Mouse (Mus musculus) Patski (cell line): ENCODE measurements at regions not wholly inside any gene's neighbourhood (a gene's known extent, or its start where the extent isn't known, plus 50 kb on each side); places are given as distances from the start of the nearest gene placed in this dataset.

ENCODE experiments used
- ATAC-seq: fragments of 100-300 bp; one replicate; pipeline ENCODE4 v1.8.0; 2021
- CTCF ChIA-PET: fragments of 350-600 bp; sonication (Branson Sonifier 250); formaldehyde crosslinking; loops from one replicate; lab custom pipeline; 2022; ENCODE audit warnings: inconsistent platforms; lab: Charles Lee
- POLR2A ChIA-PET: fragments of 350-600 bp; sonication (Branson Sonifier 250); formaldehyde crosslinking; loops from one replicate; lab custom pipeline; 2022; ENCODE audit warnings: antibody characterized with exemption, inconsistent platforms; lab: Charles Lee
- DNase-seq: peaks from one replicate; pipeline ENCODE4 v3.0.0-alpha.2; 2011; ENCODE audit warnings: low read depth, low spot score
- H3K27me3 ChIP-seq: fragments of 371-371 bp; one replicate; pipeline ENCODE4 v1.5.1; 2021
- CTCF ChIP-seq: fragments of 100-300 bp; IDR thresholded peaks from one replicate; pipeline ENCODE4 v1.5.1; 2021
- in situ Hi-C: fragments of 300-500 bp; cut with MboI; formaldehyde crosslinking; loops from 3 replicates; pipeline ENCODE4 v1.11.1; 2018; ENCODE audit warnings: low pct_unique_long_range_greater_than_20kb, mixed read lengths

DNA sequence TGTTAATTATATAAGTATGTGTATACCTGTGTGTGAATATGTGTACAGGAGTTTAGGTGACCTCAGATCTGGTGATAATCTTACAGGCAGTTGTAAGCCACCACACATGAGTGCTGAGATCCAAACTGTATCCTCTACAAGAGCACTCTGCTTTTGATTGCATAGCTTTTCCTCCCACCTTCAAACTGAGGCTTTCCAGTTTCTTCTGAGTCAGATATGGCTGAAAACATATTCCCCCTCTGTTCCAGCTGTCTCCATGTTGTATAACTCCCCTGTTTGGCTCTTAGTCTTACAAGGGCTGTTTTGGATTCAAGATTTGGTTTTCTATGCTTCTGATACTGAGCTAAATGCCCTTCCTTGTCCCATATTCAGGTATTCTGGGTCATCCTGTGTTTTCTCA lies 232.7 kb downstream of the Sis start:
- POLR2A ChIA-PET = no interaction called here

DNA sequence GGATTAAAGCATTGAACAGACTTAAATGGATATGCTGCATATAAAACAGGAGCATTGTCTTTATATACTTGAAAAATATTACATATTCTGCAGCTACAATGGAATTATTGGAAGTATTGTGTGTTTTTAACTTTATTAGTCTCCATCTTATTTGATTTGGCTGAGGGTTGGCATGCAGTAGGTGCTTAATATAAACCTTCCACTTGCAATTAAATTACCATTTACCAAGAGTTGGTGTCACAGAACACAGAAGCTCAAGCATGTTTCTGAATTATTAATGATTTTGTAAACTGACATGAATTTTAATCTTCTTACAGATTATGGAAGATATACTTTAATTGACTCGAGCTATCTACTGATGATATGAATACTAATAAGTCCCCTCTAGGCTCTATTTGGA lies 240.3 kb downstream of the Sis start:
- DNase-seq (no peak), ATAC-seq (no peak)
- POLR2A ChIA-PET = no interaction called here
- CTCF ChIA-PET = no interaction called here
- TF ChIP-seq CTCF = no peak
- in situ Hi-C loops = no loop called here
- no peaks in the 10 kb centered on the region for H3K27me3 ChIP-seq

More for the DNA sequence above, 232.7 kb downstream of the Sis start:
- no peaks in the 10 kb centered on the region for H3K27me3 ChIP-seq
- in situ Hi-C loops = no loop called here
- TF ChIP-seq CTCF = no peak
- ATAC-seq (no peak), DNase-seq (no peak)
- CTCF ChIA-PET = no interaction called here

DNA sequence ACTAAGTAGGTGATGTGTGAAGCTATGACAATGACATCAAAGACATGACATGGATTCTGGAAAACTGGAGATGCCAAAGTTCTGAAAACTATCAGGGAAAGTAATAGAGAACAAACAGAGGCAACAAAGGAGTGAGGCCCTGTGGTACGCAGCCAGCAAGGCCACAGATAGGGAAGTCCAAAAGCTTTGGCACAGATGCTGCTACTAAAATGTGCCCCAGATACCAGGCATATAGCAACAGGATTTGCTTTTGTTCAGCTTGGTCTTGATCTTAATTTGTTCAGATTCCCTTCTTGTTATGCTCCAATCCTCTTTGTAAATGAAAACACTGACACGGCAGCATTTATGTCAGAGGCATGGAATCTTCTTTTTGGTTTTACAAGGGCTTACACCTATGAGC lies 253.9 kb downstream of the Sis start:
- ATAC-seq = no peak
- POLR2A ChIA-PET = no interaction called here
- H3K27me3 ChIP-seq = peaks cover 6% of the 10 kb centered on the region
- no peak for DNase-seq
- TF ChIP-seq CTCF = no peak
- in situ Hi-C loops = no loop called here
- CTCF ChIA-PET = no interaction called here

DNA sequence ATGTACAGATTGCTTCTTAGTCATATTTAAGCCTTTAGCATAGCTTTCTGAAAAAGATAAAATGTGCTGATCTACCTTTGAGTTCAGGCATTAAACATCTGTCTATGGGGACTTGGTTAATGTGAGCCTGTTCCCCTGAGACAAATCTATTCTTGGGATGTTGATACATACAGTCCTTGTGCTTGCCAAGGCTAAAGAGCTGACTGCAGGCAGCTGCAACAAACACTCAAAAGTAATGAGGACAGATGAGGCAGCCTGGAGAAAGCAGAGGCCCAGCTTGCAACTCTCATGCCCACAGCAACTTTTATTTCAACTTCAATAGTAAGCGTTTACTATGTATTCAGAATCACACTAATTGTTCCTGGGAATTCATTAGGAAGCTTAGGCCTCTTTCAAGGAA lies 281.7 kb downstream of the Sis start:
- ChIA-PET CTCF (no interaction called here), POLR2A (no interaction called here)
- no peaks in the 10 kb centered on the region for H3K27me3 ChIP-seq
- DNase-seq = no peak
- ATAC-seq = no peak
- TF ChIP-seq CTCF = no peak
- in situ Hi-C loops = no loop called here

DNA sequence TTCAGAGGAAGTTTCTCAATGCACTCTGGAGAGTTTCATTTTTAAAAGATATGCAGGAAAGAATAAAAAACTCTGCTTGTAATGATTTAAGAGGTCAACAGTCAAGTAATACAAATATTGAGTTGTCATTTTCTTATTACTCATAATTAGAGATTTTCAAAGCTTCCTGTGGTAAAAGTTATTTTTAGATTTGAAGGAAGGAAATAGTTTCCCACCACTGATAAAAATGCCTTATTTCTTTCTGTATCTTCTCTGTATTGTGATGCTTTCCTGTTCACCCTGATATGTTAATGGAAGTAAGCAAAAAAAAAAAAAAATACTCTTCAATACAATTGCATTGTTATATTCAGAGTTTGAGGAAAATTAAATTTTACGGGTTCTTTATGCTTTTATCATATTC lies 308.5 kb downstream of the Sis start:
- no peak for DNase-seq
- no peak for ATAC-seq
- in situ Hi-C loops = no loop called here
- ChIA-PET POLR2A (no interaction called here), CTCF (no interaction called here)
- TF ChIP-seq CTCF = no peak
- H3K27me3 ChIP-seq = no peaks in the 10 kb centered on the region

DNA sequence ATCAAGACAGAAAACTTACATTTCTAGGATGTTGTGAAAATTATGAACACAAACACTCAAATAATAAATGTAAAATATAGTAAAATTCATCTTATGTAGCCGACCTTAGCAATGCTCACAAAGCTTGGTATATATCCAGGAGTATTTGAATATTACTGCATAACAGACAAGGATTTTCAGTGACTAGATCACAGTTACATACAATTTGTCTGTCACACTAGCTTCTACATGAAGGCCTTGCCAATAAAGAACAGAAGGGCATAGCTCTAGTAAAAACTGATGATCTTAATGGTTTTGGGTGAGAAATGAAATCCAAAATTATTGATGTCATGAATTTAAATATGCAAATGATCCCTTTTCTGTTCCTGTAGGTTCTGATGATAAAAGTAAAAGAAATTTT lies 337.6 kb downstream of the Sis start:
- in situ Hi-C loops = no loop called here
- CTCF ChIA-PET = no interaction called here
- DNase-seq (no peak), ATAC-seq (no peak)
- TF ChIP-seq CTCF = no peak
- H3K27me3 ChIP-seq = no peaks in the 10 kb centered on the region
- POLR2A ChIA-PET = no interaction called here

DNA sequence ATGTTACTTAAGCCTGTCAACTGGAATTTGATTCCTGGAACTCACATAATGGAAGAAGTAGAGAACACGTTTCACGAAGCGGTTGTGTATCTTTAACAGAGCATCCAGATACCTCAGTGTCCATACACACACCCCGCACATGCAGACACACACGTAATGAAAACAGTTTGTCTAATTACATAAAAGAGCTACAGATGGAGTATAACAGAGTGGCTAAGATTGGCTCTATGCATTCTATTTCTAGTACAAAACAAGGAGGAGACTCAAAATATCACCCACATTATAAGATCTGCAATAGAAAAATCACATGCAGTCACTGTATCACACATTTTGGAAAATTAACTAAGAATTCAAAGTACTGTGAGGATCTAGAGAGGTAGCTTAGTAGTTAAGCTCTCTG lies 346.9 kb downstream of the Sis start:
- POLR2A ChIA-PET = no interaction called here
- CTCF ChIA-PET = no interaction called here
- in situ Hi-C loops = no loop called here
- no peak for DNase-seq
- no peak for ATAC-seq
- H3K27me3 ChIP-seq = no peaks in the 10 kb centered on the region
- TF ChIP-seq CTCF = no peak

DNA sequence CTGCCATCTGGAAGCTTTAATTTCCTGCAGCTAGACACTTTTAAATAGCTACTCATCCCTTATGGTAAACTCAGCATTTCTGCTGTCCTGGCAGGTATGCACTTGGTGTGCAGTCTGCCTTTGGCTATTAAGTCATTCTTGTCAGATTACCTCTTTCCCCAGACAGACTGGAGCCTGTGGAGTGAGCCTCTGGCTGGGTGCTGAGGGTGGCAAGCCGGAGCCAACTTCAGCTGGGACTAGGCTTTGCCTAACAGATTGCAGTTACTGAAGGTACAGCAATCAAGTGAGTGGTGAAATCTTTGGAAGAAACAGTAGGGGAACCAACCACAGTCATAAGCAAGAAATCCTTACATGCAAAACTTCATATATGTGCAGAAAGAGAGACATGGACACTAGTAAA lies 347.8 kb downstream of the Sis start:
- H3K27me3 ChIP-seq = no peaks in the 10 kb centered on the region
- no peak for TF ChIP-seq CTCF
- ChIA-PET CTCF (no interaction called here), POLR2A (interaction anchor here (0.7 kb wide), 1 partner anchor 22 kb away, joined by 3 read pairs; no protein-coding TSS in a partner anchor)
- in situ Hi-C loops = no loop called here
- no peak for ATAC-seq
- no peak for DNase-seq

DNA sequence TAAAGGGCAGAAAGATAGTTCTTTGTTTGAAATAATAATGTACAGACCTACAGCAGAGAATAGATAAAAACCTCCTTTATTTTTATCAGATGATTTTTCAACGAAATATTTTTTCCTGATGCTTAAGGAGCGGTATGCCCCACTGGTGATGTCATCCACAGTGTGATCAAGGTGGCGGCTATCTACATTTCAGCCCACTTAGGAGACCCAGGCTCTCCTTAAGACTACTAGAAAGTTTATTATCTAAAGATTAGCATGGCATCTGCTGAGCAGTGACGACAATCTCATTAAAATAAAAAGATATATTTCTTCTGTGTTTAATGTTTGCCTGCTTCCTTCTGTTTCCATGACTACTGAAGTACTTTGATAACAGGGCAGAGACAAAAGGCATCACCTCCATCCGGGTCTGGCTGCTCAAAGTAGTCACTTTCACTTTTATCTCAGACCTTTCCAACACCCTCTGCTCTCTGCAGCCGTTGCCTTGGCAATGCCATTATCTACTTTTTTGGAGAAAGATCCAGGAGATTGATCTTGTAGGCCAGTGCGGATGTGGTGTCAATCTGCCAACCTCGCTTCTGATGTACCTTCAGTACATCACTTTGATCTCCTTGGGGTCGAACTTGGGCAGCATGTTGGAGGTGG lies 363.8 kb downstream of the Sis start:
- in situ Hi-C loops = no loop called here
- TF ChIP-seq CTCF = no peak
- no peaks in the 10 kb centered on the region for H3K27me3 ChIP-seq
- no peak for DNase-seq
- POLR2A ChIA-PET = no interaction called here
- CTCF ChIA-PET = no interaction called here
- ATAC-seq = no peak
